Mouse (Mus musculus) ES-Bruce4 (cell line): ENCODE measurements around the gene Mex3d. TPM values are rescaled to one million over a fixed set of nuclear protein-coding genes. Genes with fewer than 3 reads are reported as not detected.

Source experiments
- H3K27ac ChIP-seq: 2 replicates; pipeline ENCODE4 v1.5.1; 2012; ENCODE audit warnings: low read length, inconsistent platforms; ENCODE audit not compliant: insufficient read depth
- H3K27me3 ChIP-seq: 2 replicates; pipeline ENCODE4 v1.6.1; 2012; ENCODE audit warnings: mild to moderate bottlenecking, low read length, inconsistent platforms; ENCODE audit not compliant: control insufficient read depth, poor library complexity, insufficient read depth, severe bottlenecking
- H3K36me3 ChIP-seq: 2 replicates; pipeline ENCODE4 v1.6.1; 2012; ENCODE audit warnings: inconsistent platforms, mild to moderate bottlenecking, low read length, moderate library complexity; ENCODE audit not compliant: control insufficient read depth, poor library complexity, insufficient read depth, severe bottlenecking
- H3K4me1 ChIP-seq: one replicate; pipeline ENCODE4 v1.8.1; 2011; ENCODE audit warnings: low read length; ENCODE audit not compliant: control insufficient read depth, insufficient read depth
- H3K4me3 ChIP-seq: 2 replicates; pipeline ENCODE4 v1.5.1; 2011; ENCODE audit warnings: low read depth, mild to moderate bottlenecking, low read length
- H3K9ac ChIP-seq: 2 replicates; pipeline ENCODE4 v1.6.1; 2012; ENCODE audit warnings: low read depth, mild to moderate bottlenecking, inconsistent platforms; ENCODE audit not compliant: poor library complexity, severe bottlenecking
- H3K9me3 ChIP-seq: replicated peaks from 2 replicates; pipeline ENCODE4 v1.6.1; 2012; ENCODE audit warnings: mild to moderate bottlenecking, low read length, inconsistent platforms; ENCODE audit not compliant: control insufficient read depth, poor library complexity, insufficient read depth, severe bottlenecking
- CTCF ChIP-seq: IDR thresholded peaks from one replicate; pipeline ENCODE4 v1.8.1; 2011; ENCODE audit warnings: low read depth, low read length
- EP300 ChIP-seq: IDR thresholded peaks from 2 replicates; pipeline ENCODE4 v1.6.1; 2011; ENCODE audit warnings: low read depth, low read length; ENCODE audit not compliant: insufficient read depth
- POLR2A ChIP-seq: IDR thresholded peaks from one replicate; pipeline ENCODE4 v1.8.1; 2011; ENCODE audit warnings: low read length; ENCODE audit not compliant: insufficient read depth
- polyA plus RNA-seq: library from polyadenylated mRNA; stranded (reverse); fragments of >200 nt; gene quantifications from 2 replicates; pipeline ENCODE4 v1.2.4, GENCODE M21; 2011; ENCODE audit warnings: low read depth; ENCODE audit not compliant: missing spikeins, insufficient read depth, insufficient read length

The Mex3d gene
- polyA plus RNA-seq, 1 experiment: 25.0 TPM

- Histone ChIP-seq H3K9ac (0 out of 2 replicates have a peak overlapping the region, but pooled peaks have one; percentile 8), H3K36me3 (no peaks in the 10 kb centered on the region), H3K27ac (no peak overlapping the region), H3K27me3 (no peaks in the 10 kb centered on the region), H3K9me3 (no peaks in the 10 kb centered on the region), H3K4me1 (peaks cover 4% of the 10 kb centered on the region), H3K4me3 (peak overlapping the region; percentile 6; the same call in 1 of the 2 replicates)
- TF ChIP-seq CTCF (no peak), EP300 (no peak), POLR2A (no peak)
Measured at GRCm38 (mm10) chr10:80345122-80345521, 42.3 kb downstream of the Mex3d start.

GRCm38 (mm10) chr10:80344131-80344661, 43.3 kb downstream of the Mex3d start:
- Histone ChIP-seq H3K9ac (no peak overlapping the region), H3K27me3 (no peaks in the 10 kb centered on the region), H3K36me3 (no peaks in the 10 kb centered on the region), H3K27ac (no peak overlapping the region), H3K4me1 (peaks cover 4% of the 10 kb centered on the region), H3K9me3 (no peaks in the 10 kb centered on the region), H3K4me3 (no peak overlapping the region)
- TF ChIP-seq CTCF: no peak
- TF ChIP-seq POLR2A: no peak
- TF ChIP-seq EP300: no peak

- H3K36me3 ChIP-seq: no peaks in the 10 kb centered on the region
- H3K27me3 ChIP-seq: no peaks in the 10 kb centered on the region
- H3K27ac ChIP-seq: no peak overlapping the region
- no peak overlapping the region for H3K9ac ChIP-seq
- TF ChIP-seq CTCF: no peak
- no peak for TF ChIP-seq EP300
- TF ChIP-seq POLR2A: no peak
- H3K4me1 ChIP-seq: peaks cover 4% of the 10 kb centered on the region
- H3K4me3 ChIP-seq: peak overlapping the region; percentile 38
- H3K9me3 ChIP-seq: no peaks in the 10 kb centered on the region
Measured at GRCm38 (mm10) chr10:80343425-80343895, 44.0 kb downstream of the Mex3d start.

- Histone ChIP-seq H3K9ac (peak overlapping the region; percentile 5), H3K36me3 (no peaks in the 10 kb centered on the region), H3K9me3 (no peaks in the 10 kb centered on the region), H3K27ac (no peak overlapping the region), H3K27me3 (no peaks in the 10 kb centered on the region), H3K4me1 (peaks cover 4% of the 10 kb centered on the region), H3K4me3 (peak overlapping the region; percentile 58)
- TF ChIP-seq CTCF: no peak
- no peak for TF ChIP-seq EP300
- no peak for TF ChIP-seq POLR2A
Measured at GRCm38 (mm10) chr10:80342749-80343424, 44.6 kb downstream of the Mex3d start.

- peak overlapping the region; percentile 5 for H3K9ac ChIP-seq
- no peak overlapping the region for H3K27ac ChIP-seq
- H3K9me3 ChIP-seq: no peaks in the 10 kb centered on the region
- H3K27me3 ChIP-seq: no peaks in the 10 kb centered on the region
- H3K36me3 ChIP-seq: no peaks in the 10 kb centered on the region
- H3K4me1 ChIP-seq: peaks cover 4% of the 10 kb centered on the region
- H3K4me3 ChIP-seq: peak overlapping the region; percentile 58
- TF ChIP-seq POLR2A (no peak), CTCF (no peak), EP300 (no peak)
Measured at GRCm38 (mm10) chr10:80342305-80342748, 45.1 kb downstream of the Mex3d start.

GRCm38 (mm10) chr10:80341491-80342304, 45.8 kb downstream of the Mex3d start:
- Histone ChIP-seq H3K4me1 (peaks cover 4% of the 10 kb centered on the region), H3K9me3 (no peaks in the 10 kb centered on the region), H3K36me3 (no peaks in the 10 kb centered on the region), H3K9ac (peak overlapping the region; percentile 5), H3K27ac (no peak overlapping the region), H3K27me3 (no peaks in the 10 kb centered on the region), H3K4me3 (peak overlapping the region; percentile 58)
- no peak for TF ChIP-seq CTCF
- TF ChIP-seq EP300: no peak
- TF ChIP-seq POLR2A: no peak
